Mouse (Mus musculus): ENCODE measurements around the gene Ccnq. TPM values are rescaled to one million over a fixed set of nuclear protein-coding genes. Genes with fewer than 3 reads are reported as not detected.
"Not testable (repeated sequence)": the region's sequence is repeated elsewhere in the genome, so short reads cannot be mapped to it uniquely, and the experiment has no call there.

The Ccnq gene
- total and polyA plus RNA-seq, 2 experiments from 2014 or later = 28.9 to 31.6 TPM

- no peak overlapping the region for H3K9ac ChIP-seq (replicated peaks; ENCODE audit: low read length, poor library complexity, severe bottlenecking)
- no peak for ATAC-seq (ENCODE audit: low FRiP score)
- H3K4me2 ChIP-seq (ENCODE audit: low read depth, low read length, poor library complexity, severe bottlenecking) = no peak overlapping the region
- H3K27ac ChIP-seq (ENCODE audit: low read depth, low read length) = no peak overlapping the region
- no peak overlapping the region for H3K4me3 ChIP-seq (ENCODE audit: low read depth, low read length)
- H3K27me3 ChIP-seq (ENCODE audit: insufficient read depth, low read length) = no peaks in the 10 kb centered on the region
- DNase-seq (ENCODE audit: low spot score) = no peak
- no peaks in the 10 kb centered on the region for H3K9me3 ChIP-seq (ENCODE audit: low read length)
- H3K4me1 ChIP-seq (ENCODE audit: insufficient read depth, low read length) = peaks cover 3% of the 10 kb centered on the region; the same call in 1 of the 2 replicates
- 92% methylated on average over 6 of the region's 6 CpGs for WGBS
- no peak for TF ChIP-seq CTCF (IDR thresholded peaks at IDR 0.05)
- H3K36me3 ChIP-seq (ENCODE audit: insufficient read depth, low read length) = no peaks in the 10 kb centered on the region
Measured at GRCm38 (mm10) chr11:78766069-78766830, 14.7 kb upstream of the Ccnq start.

DNA sequence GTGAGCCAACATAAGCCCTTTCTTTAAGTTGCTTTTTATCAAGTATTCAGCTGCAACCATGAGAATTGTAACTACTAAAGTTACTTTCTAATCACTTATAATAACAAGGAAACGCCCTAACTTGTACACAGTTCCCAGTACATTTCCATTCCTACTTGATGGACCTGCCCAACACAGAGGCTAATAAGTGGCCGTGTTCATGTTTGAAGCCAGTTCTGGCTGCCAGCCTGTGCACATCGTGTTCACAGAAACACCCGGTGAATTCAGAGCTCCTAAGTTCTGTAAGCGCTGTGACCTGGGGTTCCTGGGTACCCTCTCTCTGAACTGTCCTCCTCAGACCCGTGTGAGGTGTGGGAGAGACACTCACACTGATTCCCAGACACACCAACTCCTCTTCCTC, 13.3 kb upstream of the Ccnq start:
- no peak overlapping the region for H3K4me3 ChIP-seq (ENCODE audit: low read depth, low read length)
- H3K27ac ChIP-seq (ENCODE audit: low read depth, low read length) = no peak overlapping the region
- no peak for ATAC-seq (ENCODE audit: low FRiP score)
- H3K27me3 ChIP-seq (ENCODE audit: insufficient read depth, low read length) = no peaks in the 10 kb centered on the region
- no peak overlapping the region for H3K9ac ChIP-seq (replicated peaks; ENCODE audit: low read length, poor library complexity, severe bottlenecking)
- no peak for TF ChIP-seq CTCF (IDR thresholded peaks at IDR 0.05)
- H3K36me3 ChIP-seq (ENCODE audit: insufficient read depth, low read length) = no peaks in the 10 kb centered on the region
- no peaks in the 10 kb centered on the region for H3K9me3 ChIP-seq (ENCODE audit: low read length)
- WGBS = 82% methylated on average over 6 of the region's 6 CpGs
- H3K4me2 ChIP-seq (ENCODE audit: low read depth, low read length, poor library complexity, severe bottlenecking) = no peak overlapping the region
- peaks cover 3% of the 10 kb centered on the region; the same call in 1 of the 2 replicates for H3K4me1 ChIP-seq (ENCODE audit: insufficient read depth, low read length)
- no peak for DNase-seq (ENCODE audit: low spot score)

GRCm38 (mm10) chr11:78764304-78764703, 12.8 kb upstream of the Ccnq start:
- TF ChIP-seq CTCF (IDR thresholded peaks at IDR 0.05) = no peak
- 83% methylated on average over 8 of the region's 8 CpGs for WGBS
- Histone ChIP-seq H3K27me3 (ENCODE audit: insufficient read depth, low read length) (no peaks in the 10 kb centered on the region), H3K9me3 (ENCODE audit: low read length) (no peaks in the 10 kb centered on the region), H3K9ac (replicated peaks; ENCODE audit: low read length, poor library complexity, severe bottlenecking) (no peak overlapping the region), H3K27ac (ENCODE audit: low read depth, low read length) (no peak overlapping the region), H3K36me3 (ENCODE audit: insufficient read depth, low read length) (no peaks in the 10 kb centered on the region), H3K4me3 (ENCODE audit: low read depth, low read length) (no peak overlapping the region), H3K4me2 (ENCODE audit: low read depth, low read length, poor library complexity, severe bottlenecking) (no peak overlapping the region), H3K4me1 (ENCODE audit: insufficient read depth, low read length) (peaks cover 3% of the 10 kb centered on the region; the same call in 1 of the 2 replicates)
- DNase-seq (ENCODE audit: low spot score) (no peak), ATAC-seq (ENCODE audit: low FRiP score) (no peak)

DNA sequence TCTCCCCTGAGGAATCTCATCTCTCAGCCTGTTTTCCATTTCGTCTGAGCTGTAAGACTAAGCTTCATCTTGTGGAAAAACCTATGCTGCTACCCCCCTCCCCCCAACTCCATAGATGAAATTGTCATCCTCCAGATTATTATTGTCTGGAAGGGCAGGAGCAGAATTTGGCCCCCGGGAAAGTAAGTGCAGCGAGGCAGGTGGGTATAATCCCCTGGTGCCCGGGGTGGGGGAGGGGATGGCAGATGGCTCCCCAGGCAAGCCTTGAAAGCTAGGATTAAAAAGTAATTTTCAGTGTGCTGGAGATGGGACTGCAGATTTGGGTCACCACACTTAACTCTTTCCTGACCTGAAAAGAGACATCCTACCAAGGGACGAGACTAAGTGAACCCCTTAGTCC, 10.7 kb upstream of the Ccnq start:
- no peak for TF ChIP-seq CTCF (IDR thresholded peaks at IDR 0.05)
- ATAC-seq (ENCODE audit: low FRiP score) (no peak), DNase-seq (ENCODE audit: low spot score) (no peak)
- H3K4me1 ChIP-seq (ENCODE audit: insufficient read depth, low read length) = peaks cover 3% of the 10 kb centered on the region; the same call in 1 of the 2 replicates
- H3K36me3 ChIP-seq (ENCODE audit: insufficient read depth, low read length) = no peaks in the 10 kb centered on the region
- no peaks in the 10 kb centered on the region for H3K27me3 ChIP-seq (ENCODE audit: insufficient read depth, low read length)
- no peak overlapping the region for H3K9ac ChIP-seq (replicated peaks; ENCODE audit: low read length, poor library complexity, severe bottlenecking)
- H3K9me3 ChIP-seq (ENCODE audit: low read length) = no peaks in the 10 kb centered on the region
- H3K27ac ChIP-seq (ENCODE audit: low read depth, low read length) = no peak overlapping the region
- WGBS = 15% methylated on average over 5 of the region's 5 CpGs
- no peak overlapping the region for H3K4me3 ChIP-seq (ENCODE audit: low read depth, low read length)
- H3K4me2 ChIP-seq (ENCODE audit: low read depth, low read length, poor library complexity, severe bottlenecking) = no peak overlapping the region

GRCm38 (mm10) chr11:78761086-78761485, 9.6 kb upstream of the Ccnq start:
- no peak overlapping the region for H3K9ac ChIP-seq (replicated peaks; ENCODE audit: low read length, poor library complexity, severe bottlenecking)
- H3K36me3 ChIP-seq (ENCODE audit: insufficient read depth, low read length) = no peaks in the 10 kb centered on the region
- H3K4me2 ChIP-seq (ENCODE audit: low read depth, low read length, poor library complexity, severe bottlenecking) = no peak overlapping the region
- no peak overlapping the region for H3K27ac ChIP-seq (ENCODE audit: low read depth, low read length)
- H3K27me3 ChIP-seq (ENCODE audit: insufficient read depth, low read length) = no peaks in the 10 kb centered on the region
- ATAC-seq (ENCODE audit: low FRiP score) (no peak), DNase-seq (ENCODE audit: low spot score) (no peak)
- H3K9me3 ChIP-seq (ENCODE audit: low read length) = no peaks in the 10 kb centered on the region
- peaks cover 3% of the 10 kb centered on the region; the same call in 1 of the 2 replicates for H3K4me1 ChIP-seq (ENCODE audit: insufficient read depth, low read length)
- WGBS = 48% methylated on average over 9 of the region's 9 CpGs
- no peak overlapping the region for H3K4me3 ChIP-seq (ENCODE audit: low read depth, low read length)
- TF ChIP-seq CTCF (IDR thresholded peaks at IDR 0.05) = no peak

GRCm38 (mm10) chr11:78755299-78755698, 3.8 kb upstream of the Ccnq start:
- Histone ChIP-seq H3K36me3 (ENCODE audit: insufficient read depth, low read length) (no peaks in the 10 kb centered on the region), H3K27me3 (ENCODE audit: insufficient read depth, low read length) (no peaks in the 10 kb centered on the region), H3K4me2 (ENCODE audit: low read depth, low read length, poor library complexity, severe bottlenecking) (no peak overlapping the region), H3K9me3 (ENCODE audit: low read length) (no peaks in the 10 kb centered on the region), H3K4me3 (ENCODE audit: low read depth, low read length) (no peak overlapping the region), H3K27ac (ENCODE audit: low read depth, low read length) (no peak overlapping the region), H3K9ac (replicated peaks; ENCODE audit: low read length, poor library complexity, severe bottlenecking) (no peak overlapping the region), H3K4me1 (ENCODE audit: insufficient read depth, low read length) (no peaks in the 10 kb centered on the region)
- 55% methylated on average over 1 of the region's 1 CpGs for WGBS
- TF ChIP-seq CTCF (IDR thresholded peaks at IDR 0.05) = no peak
- ATAC-seq (ENCODE audit: low FRiP score) = no peak
- DNase-seq (ENCODE audit: low spot score) = no peak

GRCm38 (mm10) chr11:78754177-78754576, 2.6 kb upstream of the Ccnq start:
- not testable (repeated sequence) for H3K27ac ChIP-seq (ENCODE audit: low read depth, low read length); DNase-seq (ENCODE audit: low spot score); H3K4me1 ChIP-seq (ENCODE audit: insufficient read depth, low read length); ATAC-seq (ENCODE audit: low FRiP score); H3K4me3 ChIP-seq (ENCODE audit: low read depth, low read length); H3K27me3 ChIP-seq (ENCODE audit: insufficient read depth, low read length); H3K9ac ChIP-seq (replicated peaks; ENCODE audit: low read length, poor library complexity, severe bottlenecking); H3K4me2 ChIP-seq (ENCODE audit: low read depth, low read length, poor library complexity, severe bottlenecking); H3K36me3 ChIP-seq (ENCODE audit: insufficient read depth, low read length); H3K9me3 ChIP-seq (ENCODE audit: low read length)
- 69% methylated on average over 1 of the region's 1 CpGs for WGBS
